Mouse (Mus musculus): ENCODE measurements around the gene Shank1.

Gene Shank1

DNA sequence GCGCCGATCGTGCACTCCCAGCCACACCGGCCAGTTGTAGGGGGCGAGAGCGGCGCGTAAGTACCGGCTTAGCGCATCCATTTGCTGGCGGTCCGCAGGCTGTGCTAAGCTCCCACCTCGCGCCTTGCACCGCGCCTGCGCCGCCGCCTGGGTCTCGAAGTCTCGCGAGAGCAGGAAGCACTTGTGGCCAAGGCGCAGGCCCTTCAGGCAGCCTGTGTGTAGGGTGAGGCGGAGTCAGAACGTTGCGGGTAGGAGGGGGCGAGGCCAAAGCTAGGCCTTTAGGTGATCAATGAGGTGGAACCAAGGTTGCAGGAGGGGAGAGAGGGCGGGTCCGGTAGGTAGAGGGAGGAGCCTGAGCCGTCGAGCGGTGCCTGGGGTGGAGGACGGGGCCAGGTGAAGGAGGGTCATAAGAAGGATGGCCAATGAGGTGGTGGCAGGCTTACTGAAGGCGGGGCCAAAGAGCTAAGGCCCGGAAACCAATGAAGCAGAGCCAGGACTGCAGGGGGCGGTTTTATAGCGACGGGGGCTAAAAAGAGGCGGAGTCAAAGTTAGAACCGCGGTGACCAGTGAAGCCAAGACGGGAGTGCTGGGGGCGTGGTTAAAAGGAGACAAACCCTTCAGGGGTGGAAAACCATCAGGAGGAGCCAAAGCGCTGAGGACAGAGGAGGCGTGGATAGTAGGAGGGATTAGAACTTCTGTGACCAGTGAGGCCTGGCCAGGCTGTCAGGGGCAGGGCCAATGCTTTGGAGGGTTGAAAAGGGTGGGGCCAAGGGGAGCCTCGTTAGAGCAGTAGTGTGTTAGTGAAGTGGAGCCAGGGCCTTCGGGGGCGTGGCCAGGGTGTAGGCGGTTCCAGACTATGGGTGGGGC lies 5.0 kb upstream of the Shank1 start:
- peak; percentile 98 for DNase-seq

GRCm38 (mm10) chr7:44305686-44306085 lies 4.4 kb upstream of the Shank1 start:
- no peak for DNase-seq

GRCm38 (mm10) chr7:44306516-44307240 lies 3.4 kb upstream of the Shank1 start, which contains the start of gene Clec11a:
Gene Clec11a (minus strand): TSS chr7:44306902.
- DNase-seq = peak; percentile 57

GRCm38 (mm10) chr7:44307261-44308020 lies 2.6 kb upstream of the Shank1 start:
- no peak for DNase-seq

- peak; percentile 16 for DNase-seq
These were observed 328 bp downstream of the Shank1 start for GRCm38 (mm10) chr7:44310285-44310877.

GRCm38 (mm10) chr7:44310878-44311712 lies 1.0 kb downstream of the Shank1 start:
- peak; percentile 24 for DNase-seq

GRCm38 (mm10) chr7:44311713-44312304 lies 1.8 kb downstream of the Shank1 start:
- no peak for DNase-seq

DNA sequence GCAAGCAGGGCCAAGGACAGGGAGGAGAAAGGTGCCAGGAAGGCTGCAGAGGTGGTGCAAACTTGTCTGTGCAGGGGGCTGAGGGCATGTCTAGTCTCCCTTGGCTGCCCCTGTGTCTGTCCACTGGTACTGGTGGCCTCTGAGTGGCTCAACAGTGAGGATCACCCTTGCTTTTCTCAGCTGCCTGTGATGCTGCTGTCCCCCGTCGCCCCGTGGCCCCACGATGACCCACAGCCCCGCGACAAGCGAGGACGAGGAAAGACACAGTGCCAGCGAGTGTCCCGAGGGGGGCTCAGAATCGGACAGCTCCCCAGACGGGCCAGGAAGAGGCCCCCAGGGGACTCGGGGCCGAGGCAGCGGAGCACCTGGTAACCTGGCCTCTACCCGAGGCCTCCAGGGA lies 2.4 kb downstream of the Shank1 start:
- no peak for DNase-seq

- DNase-seq = peak; percentile 32
These were observed 7.9 kb downstream of the Shank1 start for GRCm38 (mm10) chr7:44317913-44318312.

- DNase-seq = no peak
These were observed 10.8 kb downstream of the Shank1 start for GRCm38 (mm10) chr7:44320886-44321285.

DNA sequence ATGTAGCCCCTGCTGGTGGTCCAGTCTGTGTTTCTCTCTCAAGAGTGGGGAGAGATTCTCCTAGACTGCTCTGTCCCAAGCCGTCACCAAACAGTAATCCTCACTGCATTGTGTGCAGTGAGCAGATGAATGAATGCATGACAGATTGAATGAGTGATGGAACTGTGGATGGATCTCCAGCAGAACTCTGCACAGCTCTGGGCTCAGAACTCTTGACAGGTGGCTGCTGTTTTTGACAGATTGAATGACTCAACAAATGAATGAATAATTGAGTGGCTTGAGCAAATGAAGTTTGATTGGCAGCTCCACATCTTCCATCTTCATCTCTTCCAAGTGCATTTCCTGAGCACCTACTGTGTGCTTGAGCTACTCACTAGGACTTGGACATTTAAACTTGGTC lies 12.2 kb downstream of the Shank1 start:
- DNase-seq = no peak

GRCm38 (mm10) chr7:44326614-44327013 lies 16.6 kb downstream of the Shank1 start:
- no peak for DNase-seq

DNA sequence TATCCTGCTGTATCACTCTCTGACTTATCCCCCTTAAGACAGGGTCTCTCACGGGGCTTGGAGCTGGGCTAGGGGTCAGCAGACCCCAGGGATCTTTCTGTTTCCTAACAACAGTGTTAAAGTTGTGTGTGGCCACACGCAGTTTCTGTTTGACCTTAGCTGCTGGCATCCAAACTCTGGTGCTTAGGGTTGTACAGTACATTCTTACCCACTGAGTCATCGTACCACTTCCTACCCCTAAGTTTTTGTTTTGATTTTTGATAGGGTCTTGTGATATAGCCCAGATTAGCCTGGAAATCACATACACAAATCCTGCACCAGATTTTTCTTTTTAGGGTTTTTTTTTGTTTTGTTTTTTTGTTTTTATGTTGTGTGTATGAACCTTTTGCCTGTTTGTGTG lies 22.3 kb downstream of the Shank1 start:
- no peak for DNase-seq

GRCm38 (mm10) chr7:44334139-44334538 lies 24.1 kb downstream of the Shank1 start:
- no peak for DNase-seq

- peak; percentile 50 for DNase-seq
These were observed 25.2 kb downstream of the Shank1 start for GRCm38 (mm10) chr7:44335031-44335878.

GRCm38 (mm10) chr7:44336046-44337021 lies 26.3 kb downstream of the Shank1 start:
- no peak for DNase-seq

GRCm38 (mm10) chr7:44337121-44337849 lies 27.2 kb downstream of the Shank1 start:
- no peak for DNase-seq

DNA sequence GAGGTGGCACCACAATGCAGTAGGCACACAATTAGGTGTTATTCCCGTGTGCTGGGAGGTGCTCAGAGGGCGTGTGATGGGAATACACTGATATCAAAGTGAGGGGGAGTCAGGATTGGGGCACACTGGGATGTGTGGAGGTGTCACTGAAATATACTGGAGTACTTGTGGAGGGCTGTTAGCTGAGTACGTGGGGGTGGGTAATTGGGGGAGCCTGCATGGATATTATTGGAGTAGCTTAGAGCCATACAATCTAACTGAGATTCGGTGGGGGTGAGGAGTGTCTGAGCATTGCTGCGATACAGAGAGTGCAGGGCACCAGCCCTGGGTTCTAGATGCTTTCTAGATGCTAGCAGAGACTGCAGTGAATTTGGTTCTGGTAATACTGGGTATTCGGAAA lies 30.2 kb downstream of the Shank1 start:
- no peak for DNase-seq

- no peak for DNase-seq
These were observed 31.1 kb downstream of the Shank1 start for GRCm38 (mm10) chr7:44341119-44341518.

Measured in lung, postnatal 10 days (tissue).